Mouse (Mus musculus): ENCODE results near the gene Taf15.

DNA sequence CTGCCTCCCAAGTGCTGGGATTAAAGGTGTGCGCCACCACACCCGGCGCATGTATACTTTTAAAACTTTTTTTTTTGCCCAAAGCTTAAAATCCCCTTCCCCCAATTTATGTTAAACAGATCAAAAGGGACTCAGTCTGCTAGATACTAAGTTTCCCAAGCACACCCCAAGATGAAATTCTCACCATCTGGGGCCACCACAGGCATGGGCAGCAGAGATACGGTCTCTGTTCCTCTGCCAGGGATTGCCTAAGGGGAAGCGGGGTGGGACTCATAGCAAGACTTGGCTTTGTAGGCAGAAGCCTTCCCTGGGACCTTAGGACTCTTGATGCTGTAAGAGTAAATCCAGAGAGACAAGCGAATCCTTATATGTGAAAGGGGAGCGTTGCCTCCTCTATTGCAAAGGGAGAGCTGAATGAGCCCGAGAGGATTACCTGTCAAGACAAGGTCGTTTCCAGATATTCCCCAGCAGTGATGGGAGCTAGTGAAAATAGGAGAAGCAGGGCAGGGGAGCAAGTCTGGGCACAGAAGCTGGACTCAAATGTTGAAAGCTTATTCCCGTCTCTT lies 11.3 kb upstream of the Taf15 start:
- TF ChIP-seq CTCF (IDR thresholded peaks at IDR 0.05; ENCODE audit: low read depth, low read length) (no peak), POLR2A (IDR thresholded peaks at IDR 0.05; ENCODE audit: extremely low read depth, insufficient read depth, low read length) (no peak)
